Mouse (Mus musculus) heart, postnatal 36 days (tissue): ENCODE data around the gene Smco4. TPM values are rescaled to one million over a fixed set of nuclear protein-coding genes. Genes with fewer than 3 reads are reported as not detected.
"Not testable (repeated sequence)": the region's sequence is repeated elsewhere in the genome, so short reads cannot be mapped to it uniquely, and the experiment has no call there.

Source experiments
- DNase-seq, 2 experiments: peaks; one replicate each; pipeline ENCODE4 v3.0.0; 2021 to 2022
- intact Hi-C: fragments of 180-260 bp; cut with DNase I; formaldehyde crosslinking; loops from one replicate; pipeline ENCODE4 v1.15.1; 2025
- total RNA-seq, 2 experiments: library from RNA; stranded (reverse); gene quantifications; 2 replicates each; pipeline ENCODE4 v1.2.3; 2021

The Smco4 gene
- 10 to 100 TPM; 22.2 to 24.0 TPM for total RNA-seq

GRCm38 (mm10) chr9:15493235-15493924, at the start of gene Smco4:
Gene Smco4 (plus strand): TSS chr9:15493432.
- intact Hi-C loops: loop anchor here (1.0 to 10.0 kb wide), 5 partner anchors 59 to 381 kb away; partner anchors contain the start of gene Mtnr1b
- peak; percentile 81 to 84 for DNase-seq

GRCm38 (mm10) chr9:15447397-15447796, 45.8 kb upstream of the Smco4 start:
- DNase-seq: no peak
- intact Hi-C loops: no loop called here

GRCm38 (mm10) chr9:15450921-15451320, 42.3 kb upstream of the Smco4 start:
- intact Hi-C loops: no loop called here
- DNase-seq: no peak

- DNase-seq: no peak
- intact Hi-C loops: no loop called here
These were observed 21.0 kb upstream of the Smco4 start for GRCm38 (mm10) chr9:15472256-15472655.

- intact Hi-C loops: no loop called here
- no peak for DNase-seq
These were observed 20.0 kb upstream of the Smco4 start for GRCm38 (mm10) chr9:15473206-15473605.

GRCm38 (mm10) chr9:15477556-15477955, 15.7 kb upstream of the Smco4 start:
- DNase-seq: peak; percentile 38 to 52
- intact Hi-C loops: no loop called here

- no peak for DNase-seq
- intact Hi-C loops: no loop called here
These were observed 5.4 kb upstream of the Smco4 start for GRCm38 (mm10) chr9:15487682-15488424.

- intact Hi-C loops: no loop called here
- no peak for DNase-seq
These were observed 3.9 kb upstream of the Smco4 start for GRCm38 (mm10) chr9:15489293-15489692.

GRCm38 (mm10) chr9:15490331-15491100, 2.7 kb upstream of the Smco4 start:
- intact Hi-C loops: loop anchor here (5.0 to 10.0 kb wide), 2 partner anchors 122 to 384 kb away; partner anchors contain the start of gene Mtnr1b

GRCm38 (mm10) chr9:15491686-15492085, 1.5 kb upstream of the Smco4 start:
- intact Hi-C loops: loop anchor here (2.0 to 10.0 kb wide), 4 partner anchors 57 to 383 kb away; partner anchors contain the start of gene Mtnr1b
- DNase-seq: no peak

More at GRCm38 (mm10) chr9:15490331-15491100, 2.7 kb upstream of the Smco4 start:
- DNase-seq: no peak

- intact Hi-C loops: loop anchor here (2.0 to 10.0 kb wide), 4 partner anchors 58 to 382 kb away; partner anchors contain the start of gene Mtnr1b
- no peak for DNase-seq
These were observed 831 bp upstream of the Smco4 start for GRCm38 (mm10) chr9:15492401-15492800.

GRCm38 (mm10) chr9:15493925-15494558, 810 bp downstream of the Smco4 start:
- intact Hi-C loops: loop anchor here (1.0 to 10.0 kb wide), 6 partner anchors 32 to 381 kb away; partner anchors contain the start of gene Mtnr1b
- DNase-seq: peak; percentile 68 to 73

GRCm38 (mm10) chr9:15495281-15495680, 2.0 kb downstream of the Smco4 start:
- intact Hi-C loops: loop anchor here (10.0 kb wide), 1 partner anchor 380 kb away; the partner anchor contains the start of gene Mtnr1b
- DNase-seq: not testable (repeated sequence)

- intact Hi-C loops: loop anchor here (10.0 kb wide), 1 partner anchor 379 kb away; the partner anchor contains the start of gene Mtnr1b
- DNase-seq: no peak
These were observed 2.8 kb downstream of the Smco4 start for GRCm38 (mm10) chr9:15495921-15496577.

GRCm38 (mm10) chr9:15500025-15500424, 6.8 kb downstream of the Smco4 start:
- intact Hi-C loops: no loop called here
- no peak for DNase-seq

GRCm38 (mm10) chr9:15501319-15502256, 8.4 kb downstream of the Smco4 start:
- no peak for DNase-seq
- intact Hi-C loops: no loop called here

GRCm38 (mm10) chr9:15502476-15502875, 9.2 kb downstream of the Smco4 start:
- intact Hi-C loops: no loop called here
- DNase-seq: no peak

GRCm38 (mm10) chr9:15503307-15503706, 10.1 kb downstream of the Smco4 start:
- intact Hi-C loops: no loop called here
- no peak for DNase-seq
